ENCODE assay signal across 8 mouse cellular contexts in genomic region chr4:129549306-129549705, GRCm38 (mm10). TPM values are rescaled to one million over a fixed set of nuclear protein-coding genes. Genes with fewer than 3 reads are reported as not detected.
DNase-seq lines count a peak whose midpoint lies in the region; ATAC-seq lines count a peak whose summit lies in the region.
"Had no signal": no experiment of that assay in that cellular context is flagged by ENCODE, and none has a peak within 500 bp of the region (broad histone marks: within the 10 kb centered on the region; RNA-seq: fewer than 3 reads in every experiment).

No protein-coding gene starts in this region.

- no peaks in the 10 kb centered on the region for H3K27me3 ChIP-seq in limb, embryonic 11.5 days (ENCODE audit: control insufficient read depth, insufficient read depth, low read length)
- no peaks in the 10 kb centered on the region for H3K27me3 ChIP-seq in limb, embryonic 10.5 days (ENCODE audit: low read depth, poor library complexity, severe bottlenecking)
- H3K27me3 ChIP-seq in splenic B cell, adult 2 months (ENCODE audit: control insufficient read depth, insufficient read depth, low read length, poor library complexity, severe bottlenecking), result no peaks in the 10 kb centered on the region
- H3K27me3 ChIP-seq: embryonic facial prominence, embryonic 12.5 days had no signal

- H3K4me3 ChIP-seq in limb, embryonic 11.5 days (ENCODE audit: low read depth, low read length), result no peak overlapping the region
- H3K4me3 ChIP-seq in limb, embryonic 10.5 days, result no peak overlapping the region
- H3K4me3 ChIP-seq: embryonic facial prominence, embryonic 12.5 days had no signal

- no peaks in the 10 kb centered on the region for H3K36me3 ChIP-seq in limb, embryonic 11.5 days (ENCODE audit: control insufficient read depth, insufficient read depth, low read length)
- H3K36me3 ChIP-seq in limb, embryonic 10.5 days, result peaks cover 8% of the 10 kb centered on the region
- no peaks in the 10 kb centered on the region for H3K36me3 ChIP-seq in splenic B cell, adult 2 months (ENCODE audit: control insufficient read depth, insufficient read depth, low read length, poor library complexity, severe bottlenecking)
- H3K36me3 ChIP-seq: embryonic facial prominence, embryonic 12.5 days had no signal

- ATAC-seq in limb, embryonic 11.5 days (ENCODE audit: insufficient number of reproducible peaks, low FRiP score, low TSS enrichment, low read depth), result no peak
- ATAC-seq in inflammation-experienced regulatory T-cells, adult 6 months, result no peak

- H3K4me2 ChIP-seq in limb, embryonic 11.5 days (ENCODE audit: low read depth, severe bottlenecking), result no peak overlapping the region
- H3K4me2 ChIP-seq: embryonic facial prominence, embryonic 12.5 days had no signal

- WGBS in limb, embryonic 11.5 days, result 87% methylated on average over 2 of the region's 2 CpGs
- 93% methylated on average over 2 of the region's 2 CpGs for WGBS in limb, embryonic 10.5 days

- peak; percentile 32 for DNase-seq in limb, embryonic 11.5 days (ENCODE audit: low spot score)
- DNase-seq in limb, embryonic 10.5 days (ENCODE audit: low spot score), result no peak
- peak; percentile 61 for DNase-seq in R1 (ENCODE audit: low read depth, low spot score)
- peak; percentile 43 for DNase-seq in kidney, adult 9 months
- peak; percentile 78 for DNase-seq in splenic B cell, adult 2 months (ENCODE audit: low read depth, low spot score)
- DNase-seq in cerebellum, adult 9-10 months, result no peak

- no peaks in the 10 kb centered on the region for H3K9me3 ChIP-seq in limb, embryonic 11.5 days (ENCODE audit: control insufficient read depth, low read length)
- no peaks in the 10 kb centered on the region for H3K9me3 ChIP-seq in limb, embryonic 10.5 days (replicated peaks)
- H3K9me3 ChIP-seq: embryonic facial prominence, embryonic 12.5 days had no signal

- H3K4me1 ChIP-seq in limb, embryonic 11.5 days (ENCODE audit: control insufficient read depth, insufficient read depth, low read length), result peaks cover 8% of the 10 kb centered on the region
- peaks cover 18% of the 10 kb centered on the region for H3K4me1 ChIP-seq in limb, embryonic 10.5 days
- H3K4me1 ChIP-seq: embryonic facial prominence, embryonic 12.5 days had no signal

- H3K9ac ChIP-seq in limb, embryonic 11.5 days (ENCODE audit: low read length), result no peak overlapping the region
- H3K9ac ChIP-seq: embryonic facial prominence, embryonic 12.5 days had no signal

- no peak overlapping the region for H3K27ac ChIP-seq in limb, embryonic 11.5 days (replicated peaks; ENCODE audit: low read depth, low read length)
- H3K27ac ChIP-seq in limb, embryonic 10.5 days, result no peak overlapping the region
- H3K27ac ChIP-seq: embryonic facial prominence, embryonic 12.5 days had no signal

RNA-seq across cellular contexts. Expression of gene Hdac1, which starts 6.8 kb away (rescaled TPM):
- polyA plus RNA-seq in limb, embryonic 11.5 days (2014; fragmentation: Nextera tagmentation; extraction: Ambion mirVana), result 299 and 309 TPM in 2 replicates
- polyA plus RNA-seq in limb, embryonic 10.5 days (2016; fragmentation: Nextera tagmentation; extraction: Ambion mirVana), result 308 and 336 TPM in 2 replicates
- polyA plus RNA-seq in inflammation-experienced regulatory T-cells, adult 6 months (2017; shearing (Covaris generic)), result 100 to 1,000 TPM; 256 to 267 (median 261) TPM

RNA-seq across cellular contexts. Expression of gene Lck, which starts 24.1 kb away (rescaled TPM):
- 10.7 and 12.1 TPM in 2 replicates for polyA plus RNA-seq in limb, embryonic 11.5 days (2014; fragmentation: Nextera tagmentation; extraction: Ambion mirVana)
- polyA plus RNA-seq in limb, embryonic 10.5 days (2016; fragmentation: Nextera tagmentation; extraction: Ambion mirVana), result 10.3 and 13.5 TPM in 2 replicates
- polyA plus RNA-seq in inflammation-experienced regulatory T-cells, adult 6 months (2017; shearing (Covaris generic)), result 1,000 to 10,000 TPM; 1,449 to 1,788 (median 1,727) TPM

RNA-seq across cellular contexts. Expression of gene Fam167b, which starts 29.0 kb away (rescaled TPM):
- 3.5 and 4.3 TPM in 2 replicates for polyA plus RNA-seq in limb, embryonic 11.5 days (2014; fragmentation: Nextera tagmentation; extraction: Ambion mirVana)
- 2.6 and 5.1 TPM in 2 replicates for polyA plus RNA-seq in limb, embryonic 10.5 days (2016; fragmentation: Nextera tagmentation; extraction: Ambion mirVana)
- polyA plus RNA-seq in inflammation-experienced regulatory T-cells, adult 6 months (2017; shearing (Covaris generic)), result under 1 TPM in 2 of 3 experiments, not detected in 1; 0.97 to 0.98 TPM

RNA-seq across cellular contexts. Expression of gene Marcksl1, which starts 35.9 kb away (rescaled TPM):
- 1,590 and 1,591 TPM in 2 replicates for polyA plus RNA-seq in limb, embryonic 11.5 days (2014; fragmentation: Nextera tagmentation; extraction: Ambion mirVana)
- 1,533 and 1,561 TPM in 2 replicates for polyA plus RNA-seq in limb, embryonic 10.5 days (2016; fragmentation: Nextera tagmentation; extraction: Ambion mirVana)
- polyA plus RNA-seq in inflammation-experienced regulatory T-cells, adult 6 months (2017; shearing (Covaris generic)), result 1 to 10 TPM; 2.7 to 4.9 (median 4.4) TPM

RNA-seq across cellular contexts. Expression of gene Eif3i, which starts 51.1 kb away (rescaled TPM):
- polyA plus RNA-seq in limb, embryonic 11.5 days (2014; fragmentation: Nextera tagmentation; extraction: Ambion mirVana), result 296 and 317 TPM in 2 replicates
- 322 and 358 TPM in 2 replicates for polyA plus RNA-seq in limb, embryonic 10.5 days (2016; fragmentation: Nextera tagmentation; extraction: Ambion mirVana)
- polyA plus RNA-seq in inflammation-experienced regulatory T-cells, adult 6 months (2017; shearing (Covaris generic)), result 100 to 1,000 TPM; 335 to 403 (median 335) TPM

Comparison
In these comparisons a context has a peak if more than half of its experiments do, and no peak if none do; other contexts are left out.
1. DNase-seq: peak in limb, embryonic 11.5 days (single experiment), R1 (single experiment), kidney, adult 9 months (single experiment) and splenic B cell, adult 2 months (single experiment); none in limb, embryonic 10.5 days (single experiment) and cerebellum, adult 9-10 months (single experiment).
2. RNA of gene Lck, which starts 24.1 kb away (polyA plus RNA-seq): 1,449 to 1,788 TPM in inflammation-experienced regulatory T-cells, adult 6 months; 10.7 to 12.1 TPM in limb, embryonic 11.5 days and 10.3 to 13.5 TPM in limb, embryonic 10.5 days; every median in the first group is over 10 times any median in the second.